Mouse (Mus musculus) gastrocnemius, postnatal 10 days (tissue): ENCODE data around the gene Cog5. TPM values are rescaled to one million over a fixed set of nuclear protein-coding genes. Genes with fewer than 3 reads are reported as not detected.

ENCODE experiments used
- DNase-seq: peaks from one replicate; pipeline ENCODE4 v3.0.0; 2021; ENCODE audit warnings: mixed read lengths
- total RNA-seq, 2 experiments: library from RNA; stranded (reverse); gene quantifications; 2 replicates each; pipeline ENCODE4 v1.2.3; 2021

Gene Cog5
- total RNA-seq, 2 experiments from 2014 or later = 24.9 to 26.4 TPM

DNA sequence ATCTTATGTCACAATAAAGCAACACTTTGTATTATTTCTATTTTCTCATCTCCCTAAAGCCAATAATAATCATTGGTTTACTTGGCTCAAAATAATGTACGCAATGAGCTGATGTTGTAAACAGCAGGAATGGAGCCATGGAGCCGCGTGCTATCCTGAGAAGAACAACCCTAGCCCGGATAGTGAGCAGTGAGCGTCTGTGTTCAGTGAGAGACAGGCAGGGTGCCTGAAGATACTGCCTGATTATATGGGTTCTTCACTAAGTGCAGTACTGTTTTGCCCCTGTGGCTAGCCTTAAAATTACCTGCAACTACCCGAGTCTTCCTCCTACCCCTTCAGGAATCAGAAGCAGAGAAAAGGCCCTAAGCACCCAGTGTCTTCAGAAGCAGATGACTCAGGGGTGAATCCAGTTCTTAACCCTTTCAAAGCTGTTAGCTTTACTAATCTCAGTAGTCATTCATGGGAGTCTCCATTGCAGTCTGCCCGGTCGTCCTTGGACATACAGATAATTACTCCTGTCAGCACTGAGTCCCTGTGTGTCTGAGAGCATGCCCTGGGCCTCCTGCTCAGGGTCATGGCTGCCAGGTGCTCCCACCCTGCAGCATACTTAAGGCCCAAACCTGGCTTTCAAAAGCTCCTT, 240.5 kb downstream of the Cog5 start:
- DNase-seq = no peak

DNA sequence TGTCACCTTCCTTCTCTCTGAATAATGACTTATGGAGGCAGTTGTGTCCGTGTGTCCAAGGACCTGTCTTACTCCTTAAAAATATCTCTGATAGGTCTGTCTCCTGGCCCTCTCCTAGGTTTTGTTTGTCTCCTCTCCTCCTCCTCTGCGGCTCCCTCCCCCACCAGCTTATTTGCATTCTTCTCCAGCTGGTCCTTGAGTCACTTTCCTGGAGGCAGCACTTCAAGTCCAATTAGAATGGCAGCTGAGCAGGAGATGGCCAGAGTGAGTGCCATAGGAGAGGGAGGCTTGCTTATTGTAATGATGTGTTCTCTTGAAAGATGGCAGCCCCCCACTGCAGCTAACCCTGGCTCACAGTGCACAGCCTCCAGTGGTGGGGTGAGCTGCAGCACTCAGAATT, 241.2 kb downstream of the Cog5 start:
- no peak for DNase-seq

DNA sequence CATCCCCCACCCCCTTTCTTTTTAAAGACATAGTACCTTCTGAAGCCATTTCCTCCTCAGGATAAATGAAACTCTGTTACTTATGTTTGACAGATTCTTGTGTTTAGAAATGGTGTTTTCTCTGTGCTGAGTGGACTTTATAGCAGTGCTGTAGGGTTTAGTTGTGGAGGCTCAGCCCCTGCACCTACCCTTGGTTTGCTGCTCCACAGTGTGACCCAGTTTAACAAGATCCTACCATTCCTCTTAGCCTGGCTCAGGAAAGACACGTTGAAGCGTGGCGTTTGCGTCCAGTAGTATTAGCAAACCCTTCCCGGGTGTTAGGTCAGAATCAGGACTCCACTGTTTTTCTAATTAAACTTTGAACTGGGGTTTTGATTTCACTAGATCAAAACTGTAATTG, 241.6 kb downstream of the Cog5 start:
- no peak for DNase-seq

GRCm38 (mm10) chr12:31896986-31897385, 242.3 kb downstream of the Cog5 start:
- DNase-seq = no peak

DNA sequence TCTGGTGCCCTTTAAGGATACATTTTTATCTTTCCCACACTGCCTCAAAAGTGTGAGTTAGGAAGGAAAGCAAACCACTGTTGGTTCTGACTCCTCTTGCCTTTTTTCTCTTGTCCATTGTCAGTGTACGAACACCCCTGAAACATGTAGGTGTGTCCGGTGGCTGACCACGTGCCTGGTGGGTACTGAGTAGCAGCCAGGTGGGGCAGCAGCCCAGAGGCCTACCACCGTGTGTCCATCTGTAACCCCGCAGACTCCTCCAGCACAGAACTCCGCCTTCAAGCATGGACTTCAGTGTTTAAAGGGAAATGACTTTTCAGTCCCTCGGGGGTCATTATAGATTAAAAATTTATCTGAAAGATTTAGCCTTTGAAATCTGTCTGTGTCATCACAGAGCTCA, 242.8 kb downstream of the Cog5 start:
- DNase-seq = no peak

DNA sequence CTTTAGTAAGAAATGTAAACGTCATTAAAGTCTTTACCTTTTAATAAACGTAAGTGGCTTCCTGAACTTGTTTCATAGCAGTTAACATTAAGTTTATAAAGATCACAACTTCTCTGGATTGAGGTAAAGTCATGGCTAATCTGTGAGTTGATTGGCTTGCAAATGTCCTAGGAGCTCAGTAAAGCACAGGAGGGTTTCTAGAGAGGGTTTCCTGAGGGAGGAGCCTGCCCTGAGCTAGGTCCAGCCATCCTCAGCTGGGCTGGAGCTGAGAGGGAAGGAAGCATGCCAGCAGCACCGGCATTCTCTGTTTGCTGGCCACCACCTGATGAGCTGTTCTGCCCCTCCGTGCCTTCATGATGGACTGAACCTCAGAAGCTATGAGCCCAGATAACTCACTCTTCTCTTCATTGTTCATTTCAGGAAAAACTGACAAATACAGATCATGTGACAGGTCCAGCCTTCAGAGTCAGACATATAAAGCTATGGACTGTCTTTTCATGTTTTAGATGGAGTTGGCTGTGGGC, 245.8 kb downstream of the Cog5 start:
- no peak for DNase-seq

GRCm38 (mm10) chr12:31905696-31906551, 251.3 kb downstream of the Cog5 start:
- DNase-seq = no peak

GRCm38 (mm10) chr12:31907436-31907835, 252.8 kb downstream of the Cog5 start:
- DNase-seq = no peak

DNA sequence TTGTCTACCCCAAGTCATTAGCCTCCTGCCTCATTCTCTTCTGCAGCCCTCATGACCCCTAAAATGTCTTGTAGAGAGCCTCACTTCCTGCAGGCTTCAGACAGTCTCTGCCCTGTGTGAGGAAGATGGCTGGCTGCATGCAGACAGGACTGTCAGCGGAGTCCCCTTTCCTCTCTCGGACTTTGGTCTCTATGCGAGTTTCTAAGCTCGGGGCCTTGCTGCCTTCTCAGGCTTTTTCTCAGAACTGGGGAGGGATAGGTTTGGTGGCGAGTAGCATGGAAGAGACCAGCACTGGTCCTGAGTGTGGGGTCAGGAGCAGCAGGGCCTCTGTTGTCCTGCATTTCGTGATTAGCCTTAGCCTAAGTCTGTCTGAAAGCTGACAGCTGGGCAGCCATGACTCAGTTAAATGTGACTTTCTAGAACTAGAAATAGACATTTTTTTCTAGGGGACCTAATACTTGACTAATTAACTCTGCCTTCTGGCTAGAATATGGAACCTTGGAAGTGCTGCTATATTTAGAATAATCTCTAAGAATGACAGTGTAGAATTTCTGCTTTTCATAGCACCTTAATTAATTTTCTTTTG, 258.4 kb downstream of the Cog5 start:
- DNase-seq = no peak

DNA sequence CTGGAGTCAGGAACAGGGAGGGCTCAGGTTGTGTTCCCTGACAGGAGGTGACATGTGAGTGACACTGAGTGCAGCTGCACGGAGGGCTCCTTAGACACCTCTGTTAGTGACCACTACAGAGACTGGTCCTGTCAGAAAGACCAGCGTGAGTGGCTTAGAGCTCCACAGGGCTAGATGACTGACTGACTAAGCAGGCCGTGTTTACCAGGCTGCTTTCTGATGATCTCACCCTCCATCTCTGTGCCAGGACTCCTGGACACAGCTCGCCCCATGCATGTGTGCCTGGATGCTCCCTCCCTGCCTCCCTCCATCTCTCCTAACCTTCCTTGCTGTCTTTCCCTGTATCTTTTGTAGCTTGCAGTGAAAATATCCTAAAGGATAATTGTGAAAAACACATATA, 258.9 kb downstream of the Cog5 start:
- DNase-seq = peak; percentile 20

GRCm38 (mm10) chr12:31916691-31917090, 262.0 kb downstream of the Cog5 start:
- no peak for DNase-seq

DNA sequence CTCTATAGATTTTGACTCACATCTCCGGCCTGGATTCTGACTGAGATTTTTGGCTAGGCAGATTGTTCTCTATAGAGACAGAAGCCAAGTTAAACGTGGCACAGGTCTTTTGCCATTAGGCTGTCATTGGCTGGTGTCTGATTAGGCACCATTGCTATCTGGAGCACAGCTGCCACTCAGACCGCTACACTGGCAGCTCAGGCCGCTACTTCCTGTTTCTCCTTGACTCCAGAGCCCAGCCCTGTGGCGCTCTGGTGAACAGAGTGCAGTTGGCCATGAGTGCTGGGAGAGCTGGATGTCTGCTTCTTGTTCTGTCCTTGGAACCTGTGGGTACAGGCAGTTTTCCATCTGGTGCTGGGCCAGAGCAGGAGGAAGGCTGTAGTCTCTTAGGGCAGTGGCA, 262.6 kb downstream of the Cog5 start:
- DNase-seq = peak; percentile 60

DNA sequence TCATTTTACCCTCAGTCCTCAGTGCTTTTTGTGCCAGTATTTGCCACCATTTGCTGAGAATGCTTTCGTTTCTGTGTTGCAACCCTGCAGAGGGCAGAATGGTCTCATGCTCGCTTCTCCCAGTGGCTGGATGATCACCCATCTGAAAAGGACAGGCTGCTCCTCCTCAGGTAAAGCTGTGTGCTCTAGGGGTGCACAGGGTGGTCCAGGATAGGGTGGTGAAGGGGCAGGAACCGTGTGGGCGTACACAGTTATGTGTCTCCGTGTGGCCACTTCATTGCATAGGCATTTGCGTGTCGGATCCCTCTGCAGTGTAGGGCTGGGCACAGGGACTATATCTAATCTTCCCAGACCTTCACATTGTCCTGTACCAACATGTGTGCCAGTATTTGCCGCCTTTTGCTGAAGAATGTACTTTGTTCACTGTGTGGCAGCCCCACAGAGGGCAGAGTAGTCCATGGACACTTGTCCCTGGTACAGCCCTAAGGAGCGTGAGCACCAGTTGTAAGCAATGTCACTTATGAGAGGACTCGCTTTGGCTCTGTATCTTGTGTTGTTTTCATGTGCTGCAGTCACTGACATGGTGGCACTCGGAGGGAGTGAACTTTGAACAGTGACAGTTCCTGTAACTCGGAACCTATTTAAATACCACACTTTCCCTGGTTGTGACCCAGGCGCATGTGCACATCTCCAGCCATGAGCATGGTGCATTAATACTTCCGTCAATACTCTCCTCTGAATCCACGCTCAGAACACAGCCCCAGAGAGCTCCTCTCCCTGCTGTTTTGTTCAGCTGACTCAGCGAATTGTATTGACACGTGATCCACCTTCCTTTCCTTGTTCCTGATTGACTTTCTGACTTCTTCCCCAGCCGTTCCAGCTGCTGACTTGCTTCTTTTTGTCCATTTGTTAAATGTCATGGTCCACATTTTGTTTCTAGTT, 266.1 kb downstream of the Cog5 start:
- DNase-seq = no peak

DNA sequence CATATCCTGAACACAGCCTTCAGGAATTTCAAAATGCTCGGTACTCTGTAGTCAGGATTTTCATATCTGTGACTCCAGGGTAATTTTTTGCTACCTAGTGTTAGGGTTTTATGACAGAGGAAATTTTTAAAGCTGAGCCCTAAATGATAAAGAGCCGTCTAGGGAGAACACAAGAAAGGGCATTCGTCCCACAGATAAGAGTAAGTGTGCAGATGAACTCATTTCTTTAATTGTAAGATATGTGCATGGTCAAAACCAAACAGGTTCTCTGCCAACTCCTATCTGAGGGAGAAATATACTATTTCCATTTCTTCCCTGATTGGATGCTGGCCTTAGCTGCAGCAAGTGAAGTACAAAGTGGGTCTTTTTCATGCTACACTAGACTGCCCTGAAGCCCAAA, 269.5 kb downstream of the Cog5 start:
- no peak for DNase-seq

- DNase-seq = no peak
Observed at GRCm38 (mm10) chr12:31925343-31925742, 270.7 kb downstream of the Cog5 start.

- DNase-seq = peak; percentile 79
Observed at GRCm38 (mm10) chr12:31926661-31927061, 272.0 kb downstream of the Cog5 start.

DNA sequence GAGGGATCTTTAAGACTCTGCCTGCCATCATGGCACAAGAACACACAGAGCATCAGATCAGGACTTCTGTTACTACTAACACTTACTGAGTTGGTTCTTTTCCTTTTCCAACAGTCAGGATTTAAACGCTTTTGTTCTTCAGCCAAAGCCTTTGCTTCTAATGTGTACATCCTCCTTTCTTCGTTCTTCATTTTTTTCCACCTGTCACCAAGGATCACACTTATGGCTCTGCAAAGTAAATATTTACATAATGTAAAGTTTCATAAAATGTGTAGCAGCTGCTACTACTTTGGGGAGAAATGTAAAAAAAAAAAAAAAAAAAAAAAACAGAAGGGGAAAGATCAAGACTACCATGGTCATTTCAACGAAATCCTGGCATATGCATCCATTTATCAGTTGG, 273.8 kb downstream of the Cog5 start:
- DNase-seq = no peak

GRCm38 (mm10) chr12:31931818-31932217, 277.1 kb downstream of the Cog5 start:
- no peak for DNase-seq

GRCm38 (mm10) chr12:31936657-31937300, 282.1 kb downstream of the Cog5 start:
- DNase-seq = no peak

GRCm38 (mm10) chr12:31937613-31938012, 282.9 kb downstream of the Cog5 start:
- DNase-seq = no peak

DNA sequence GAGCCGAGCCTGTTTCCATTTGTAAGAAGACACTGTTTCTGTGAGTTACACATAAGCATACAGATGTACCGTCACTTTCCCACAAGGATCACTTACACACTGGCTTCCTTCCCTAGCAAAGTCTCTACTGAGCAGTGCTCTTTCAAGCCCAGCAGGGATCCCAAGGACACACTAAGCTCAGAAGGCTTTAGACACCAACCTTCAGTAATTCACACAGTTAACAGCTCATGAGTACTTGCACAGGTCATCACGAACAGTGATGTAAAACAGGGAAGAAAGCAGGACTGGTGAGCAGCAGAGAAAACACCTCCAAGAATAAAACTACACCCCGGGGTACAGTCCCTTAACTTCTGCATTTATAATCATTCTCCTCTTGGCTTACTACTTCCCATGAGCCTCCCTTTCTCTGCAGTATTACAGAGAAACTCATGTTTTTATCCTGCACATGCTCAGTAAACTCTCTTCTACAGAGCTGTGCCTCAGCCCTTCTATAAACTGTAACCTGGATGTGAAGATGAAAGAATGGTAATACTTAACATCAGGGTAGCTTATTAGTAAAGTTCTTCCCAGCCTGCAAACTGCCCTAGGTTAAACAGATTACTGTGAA, 283.8 kb downstream of the Cog5 start:
- DNase-seq = no peak
